Mouse (Mus musculus) olfactory bulb, adult 2 months (tissue): Measurements from ENCODE around the gene Mras. TPM values are rescaled to one million over a fixed set of nuclear protein-coding genes. Genes with fewer than 3 reads are reported as not detected.

Experiments used
- H3K27ac ChIP-seq: fragments of 200-500 bp; 2 replicates; pipeline ENCODE4 v1.5.1; 2012; ENCODE audit warnings: low read depth, low read length; ENCODE audit not compliant: insufficient read depth
- H3K4me1 ChIP-seq: fragments of 200-500 bp; 2 replicates; pipeline ENCODE4 v1.6.1; 2012; ENCODE audit warnings: low read length; ENCODE audit not compliant: control insufficient read depth, insufficient read depth
- H3K4me3 ChIP-seq: fragments of 200-500 bp; 2 replicates; pipeline ENCODE4 v1.5.1; 2012; ENCODE audit warnings: mild to moderate bottlenecking, low read depth, low read length, moderate library complexity; ENCODE audit not compliant: insufficient read depth
- CTCF ChIP-seq: fragments of 200-500 bp; IDR thresholded peaks from 2 replicates; pipeline ENCODE4 v1.5.1; 2012; ENCODE audit warnings: low read depth, mild to moderate bottlenecking, low read length, moderate library complexity; ENCODE audit not compliant: insufficient read depth
- POLR2A ChIP-seq: fragments of 200-500 bp; IDR thresholded peaks from 2 replicates; pipeline ENCODE4 v1.6.1; 2012; ENCODE audit warnings: mild to moderate bottlenecking, low read depth, low read length, moderate library complexity; ENCODE audit not compliant: insufficient read depth
- WGBS: fragments of 180-500 bp; shearing (Covaris S2); methylation state at CpG from one replicate; pipeline ENCODE4 v1.1.7; 2018; 5-methylcytosine and 5-hydroxymethylcytosine counted together
- polyA plus RNA-seq: library from polyadenylated mRNA; stranded (reverse); fragments of >200 nt; gene quantifications from 2 replicates; pipeline ENCODE4 v1.2.4, GENCODE M21; 2012; ENCODE audit warnings: low replicate concordance; ENCODE audit not compliant: missing spikeins, insufficient read depth, insufficient read length

Mras gene
- polyA plus RNA-seq, 1 experiment = not detected

GRCm38 (mm10) chr9:99468572-99468971, 31.4 kb upstream of the Mras start:
- Histone ChIP-seq H3K27ac (no peak overlapping the region), H3K4me3 (no peak overlapping the region), H3K4me1 (no peaks in the 10 kb centered on the region)
- 87% methylated on average over 9 of the region's 9 CpGs for WGBS
- TF ChIP-seq CTCF = no peak
- no peak for TF ChIP-seq POLR2A

GRCm38 (mm10) chr9:99464876-99465275, 27.7 kb upstream of the Mras start:
- Histone ChIP-seq H3K4me3 (no peak overlapping the region), H3K27ac (no peak overlapping the region), H3K4me1 (no peaks in the 10 kb centered on the region)
- TF ChIP-seq POLR2A = no peak
- TF ChIP-seq CTCF = no peak
- 43% methylated on average over 6 of the region's 6 CpGs for WGBS

- no peak overlapping the region for H3K27ac ChIP-seq
- no peaks in the 10 kb centered on the region for H3K4me1 ChIP-seq
- TF ChIP-seq POLR2A = no peak
- no peak for TF ChIP-seq CTCF
- 90% methylated on average over 4 of the region's 4 CpGs for WGBS
- H3K4me3 ChIP-seq = no peak overlapping the region
These were observed 22.5 kb upstream of the Mras start for GRCm38 (mm10) chr9:99459730-99460129.

GRCm38 (mm10) chr9:99458529-99459208, 21.5 kb upstream of the Mras start:
- TF ChIP-seq CTCF = peak; percentile 41; the same call in 1 of the 2 replicates
- TF ChIP-seq POLR2A = no peak
- Histone ChIP-seq H3K27ac (no peak overlapping the region), H3K4me3 (no peak overlapping the region), H3K4me1 (no peaks in the 10 kb centered on the region)
- 43% methylated on average over 12 of the region's 12 CpGs for WGBS

GRCm38 (mm10) chr9:99454211-99454610, 17.0 kb upstream of the Mras start:
- WGBS = 68% methylated on average over 4 of the region's 4 CpGs
- no peak for TF ChIP-seq CTCF
- TF ChIP-seq POLR2A = no peak
- Histone ChIP-seq H3K4me3 (no peak overlapping the region), H3K27ac (no peak overlapping the region), H3K4me1 (peaks cover 6% of the 10 kb centered on the region; the same call in 1 of the 2 replicates)

- Histone ChIP-seq H3K4me3 (no peak within 1 kb of the TSS), H3K27ac (no peak within 1 kb of the TSS), H3K4me1 (peaks cover 6% of the 10 kb centered on the region; the same call in 1 of the 2 replicates)
- WGBS = 8% methylated on average over 14 of the region's 14 CpGs
- TF ChIP-seq CTCF = no peak
- TF ChIP-seq POLR2A = no peak
These were observed 14.0 kb upstream of the Mras start, which contains the start of gene Nme9 for GRCm38 (mm10) chr9:99451161-99451560. Gene Nme9 (plus strand): TSS chr9:99451475.

- 39% methylated on average over 9 of the region's 9 CpGs for WGBS
- Histone ChIP-seq H3K4me3 (no peak overlapping the region), H3K4me1 (peaks cover 6% of the 10 kb centered on the region; the same call in 1 of the 2 replicates), H3K27ac (no peak overlapping the region)
- TF ChIP-seq POLR2A = no peak
- no peak for TF ChIP-seq CTCF
These were observed 12.9 kb upstream of the Mras start for GRCm38 (mm10) chr9:99449886-99450647.

- Histone ChIP-seq H3K27ac (no peak overlapping the region), H3K4me3 (no peak overlapping the region), H3K4me1 (peaks cover 9% of the 10 kb centered on the region; the same call in 1 of the 2 replicates)
- no peak for TF ChIP-seq CTCF
- WGBS = 47% methylated on average over 3 of the region's 3 CpGs
These were observed 10.1 kb upstream of the Mras start for GRCm38 (mm10) chr9:99447323-99447722.

GRCm38 (mm10) chr9:99446259-99446658, 9.1 kb upstream of the Mras start:
- H3K27ac ChIP-seq = no peak overlapping the region
- no peak overlapping the region for H3K4me3 ChIP-seq
- H3K4me1 ChIP-seq = peaks cover 6% of the 10 kb centered on the region; the same call in 1 of the 2 replicates
- TF ChIP-seq POLR2A = no peak
- TF ChIP-seq CTCF = no peak
